Mouse (Mus musculus): Measurements from ENCODE around the gene Olfr974.
"Not testable (repeated sequence)": the region's sequence is repeated elsewhere in the genome, so short reads cannot be mapped to it uniquely, and the experiment has no call there.

Gene Olfr974

DNA sequence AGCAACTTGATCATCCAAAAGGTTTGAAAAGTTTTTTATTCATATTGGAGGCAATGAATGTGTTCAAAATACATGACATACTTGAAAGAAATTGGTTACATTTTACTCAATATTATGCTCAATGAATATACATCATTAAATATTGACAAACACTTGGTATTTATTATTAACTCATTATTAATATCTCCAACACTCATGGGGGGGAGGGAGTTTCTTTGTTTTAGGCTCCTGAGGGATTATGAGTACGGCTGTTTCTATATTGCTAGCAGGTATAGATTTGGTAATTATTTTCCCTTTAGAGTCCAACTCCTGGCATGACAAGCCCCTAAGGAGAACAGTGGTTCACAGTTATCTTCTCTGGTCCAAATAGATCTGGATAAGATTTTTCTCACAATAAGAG lies at the start of gene Olfr974:
Gene Olfr974, plus strand, starts transcription at position 301 of the 400 bp plus-strand sequence.
- CTCF ChIA-PET = no interaction called here

DNA sequence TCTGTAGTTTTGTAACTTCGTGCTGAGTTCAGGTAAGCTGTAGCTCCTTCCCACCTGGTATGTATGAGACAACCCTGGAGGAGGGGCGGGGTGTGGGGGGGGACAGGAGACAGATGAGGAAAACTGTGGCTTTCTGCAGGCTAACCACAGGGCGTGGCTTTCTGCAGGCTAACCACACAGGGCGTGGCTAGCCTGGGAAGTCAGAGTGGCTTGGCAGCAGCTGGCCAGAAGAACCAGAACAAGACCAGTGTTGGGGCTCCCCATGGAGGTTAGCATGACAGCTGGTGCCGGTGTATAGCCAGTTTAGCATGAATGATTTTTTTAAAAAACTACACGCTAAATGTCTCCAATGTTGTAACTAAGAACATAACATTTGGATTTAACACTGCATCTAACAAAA lies 32.2 kb upstream of the Olfr974 start:
- CTCF ChIA-PET = no interaction called here

DNA sequence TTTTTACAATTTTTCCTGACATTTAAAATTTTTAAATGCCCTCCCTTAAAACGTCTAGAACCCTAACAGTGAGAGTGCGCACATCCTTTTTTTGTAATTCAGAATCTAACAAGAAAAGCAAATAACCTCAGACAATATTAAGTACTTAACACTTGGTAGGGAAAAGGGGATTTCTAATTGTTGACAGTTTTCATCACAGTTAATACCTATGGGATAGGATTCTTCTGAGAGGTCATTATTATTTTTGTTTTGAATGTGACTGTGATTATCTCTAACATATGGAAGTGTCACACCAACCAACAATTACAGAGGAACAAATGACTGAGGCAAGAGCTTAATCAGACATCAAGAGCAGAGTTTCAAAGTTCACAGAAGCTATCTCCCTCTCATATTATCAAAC lies 30.3 kb upstream of the Olfr974 start, which contains the start of gene Olfr229:
Gene Olfr229, plus strand, starts transcription at position 301 of the 400 bp plus-strand sequence.
- CTCF ChIA-PET = no interaction called here

DNA sequence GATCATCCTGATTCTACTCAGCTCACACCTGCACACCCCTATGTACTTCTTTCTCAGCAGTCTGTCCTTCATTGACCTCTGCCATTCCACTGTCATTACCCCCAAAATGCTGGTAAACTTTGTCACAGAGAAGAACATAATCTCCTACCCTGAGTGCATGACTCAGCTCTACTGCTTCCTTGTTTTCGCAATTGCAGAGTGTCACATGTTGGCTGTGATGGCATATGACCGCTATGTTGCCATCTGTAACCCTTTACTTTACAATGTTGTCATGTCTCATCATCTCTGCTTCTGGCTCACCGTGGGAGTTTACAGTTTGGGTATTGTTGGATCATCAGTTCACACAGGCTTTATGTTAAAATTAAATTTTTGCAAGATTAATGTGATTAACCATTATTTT lies 27.4 kb upstream of the Olfr974 start:
- CTCF ChIA-PET = interaction anchor here (0.7 kb wide), 1 partner anchor 1868 kb away, joined by 4 read pairs; no protein-coding TSS in a partner anchor

DNA sequence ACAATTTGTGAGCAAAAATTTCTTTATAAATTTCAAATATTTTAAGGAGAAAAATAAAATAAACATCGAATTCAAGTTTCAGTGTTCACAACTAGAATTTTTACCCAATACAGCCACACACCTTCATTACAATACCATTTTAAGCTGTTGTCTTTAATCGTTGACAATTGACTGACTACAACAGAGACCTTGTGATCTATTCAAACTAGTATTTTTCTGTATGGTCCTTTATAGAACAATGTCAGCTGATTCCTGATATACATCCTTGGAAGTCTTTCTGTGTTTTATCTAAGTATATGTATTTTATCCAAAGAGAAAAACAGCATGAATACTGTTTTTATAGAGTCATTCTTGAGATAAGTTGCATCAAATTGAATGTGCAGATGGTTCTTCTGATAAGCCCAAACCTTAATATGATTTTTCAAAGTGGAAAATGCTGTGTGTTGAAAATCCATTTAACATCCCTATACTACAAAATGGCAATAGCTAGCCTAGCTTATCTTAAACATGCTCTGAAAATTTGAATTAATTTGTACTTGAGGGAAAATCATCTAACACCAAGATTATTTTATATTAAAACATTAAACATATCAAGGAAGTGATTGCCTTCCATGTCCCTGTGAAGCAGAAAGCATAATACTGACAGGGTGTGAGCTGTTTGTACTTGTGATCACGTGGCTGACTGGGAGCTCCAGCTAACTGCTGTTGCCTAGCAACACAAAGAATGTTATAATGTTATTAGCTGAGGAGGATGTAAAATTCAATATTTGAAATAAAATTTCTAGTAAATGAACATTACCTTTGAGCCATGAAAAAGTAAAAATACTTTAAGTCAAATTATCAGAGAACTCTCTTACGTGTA lies 9.1 kb upstream of the Olfr974 start:
- CTCF ChIA-PET = not testable (repeated sequence)

DNA sequence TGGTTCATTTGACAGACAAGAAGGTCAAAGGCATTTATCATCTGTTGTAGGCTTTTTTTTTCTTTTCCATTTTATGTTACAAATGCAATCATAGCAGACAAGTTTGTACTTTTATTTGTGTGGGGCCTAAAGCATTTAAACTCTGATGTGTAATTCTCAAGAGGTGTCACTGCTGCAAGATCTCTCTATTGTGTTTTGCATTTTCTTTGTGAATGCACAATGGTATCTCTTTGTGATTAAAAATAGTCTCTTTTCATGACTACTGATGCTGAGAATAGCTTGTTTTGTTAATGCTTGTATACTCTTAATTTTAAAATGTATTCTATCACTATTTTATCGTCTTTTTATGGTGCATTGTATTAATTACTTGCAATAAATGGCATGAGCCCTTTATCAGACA lies 8.5 kb upstream of the Olfr974 start:
- CTCF ChIA-PET = not testable (repeated sequence)

DNA sequence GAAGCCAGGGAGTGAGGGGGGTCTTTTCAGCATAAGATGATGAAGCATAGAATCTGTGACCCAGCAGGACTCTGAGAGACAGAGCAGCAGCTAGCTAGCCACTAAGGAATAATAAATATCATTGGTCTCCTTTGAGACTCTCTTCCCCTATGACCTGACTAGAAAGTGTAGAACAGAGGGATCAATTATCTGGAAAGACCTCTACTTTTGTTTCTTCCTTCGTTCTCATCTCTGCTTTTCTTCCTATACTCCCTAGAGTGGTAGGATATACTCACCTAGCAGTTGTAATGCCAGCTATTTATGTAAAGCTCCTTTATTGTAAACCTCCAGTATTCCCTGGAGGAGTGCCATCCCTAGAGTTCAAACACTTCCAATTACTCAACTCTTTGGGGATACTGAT lies 14.6 kb downstream of the Olfr974 start, which contains the start of gene Olfr975:
Gene Olfr975, minus strand, starts transcription at position 101 of the 400 bp plus-strand sequence.
- CTCF ChIA-PET = no interaction called here

DNA sequence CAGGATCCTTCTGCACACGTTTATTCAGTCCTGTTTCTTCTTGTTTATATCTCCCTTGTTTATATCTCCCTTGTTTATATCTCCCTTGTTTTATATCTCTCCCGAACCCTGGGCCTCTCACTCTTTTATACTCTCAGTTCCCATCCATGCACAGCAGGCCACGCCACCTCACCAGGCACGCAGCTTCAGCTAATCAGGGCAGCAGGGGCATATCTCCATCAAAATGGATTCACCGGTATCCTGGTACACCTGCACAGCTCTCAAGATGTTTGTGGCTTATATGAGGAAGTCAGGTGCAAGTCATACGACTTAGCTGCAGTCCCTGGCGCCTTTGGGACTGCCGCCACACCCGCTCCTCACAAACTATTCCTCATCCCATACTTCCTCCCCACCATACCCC lies 23.7 kb downstream of the Olfr974 start, which contains the start of gene Olfr976:
Gene Olfr976, minus strand, starts transcription at position 101 of the 400 bp plus-strand sequence.
- CTCF ChIA-PET = not testable (repeated sequence)

DNA sequence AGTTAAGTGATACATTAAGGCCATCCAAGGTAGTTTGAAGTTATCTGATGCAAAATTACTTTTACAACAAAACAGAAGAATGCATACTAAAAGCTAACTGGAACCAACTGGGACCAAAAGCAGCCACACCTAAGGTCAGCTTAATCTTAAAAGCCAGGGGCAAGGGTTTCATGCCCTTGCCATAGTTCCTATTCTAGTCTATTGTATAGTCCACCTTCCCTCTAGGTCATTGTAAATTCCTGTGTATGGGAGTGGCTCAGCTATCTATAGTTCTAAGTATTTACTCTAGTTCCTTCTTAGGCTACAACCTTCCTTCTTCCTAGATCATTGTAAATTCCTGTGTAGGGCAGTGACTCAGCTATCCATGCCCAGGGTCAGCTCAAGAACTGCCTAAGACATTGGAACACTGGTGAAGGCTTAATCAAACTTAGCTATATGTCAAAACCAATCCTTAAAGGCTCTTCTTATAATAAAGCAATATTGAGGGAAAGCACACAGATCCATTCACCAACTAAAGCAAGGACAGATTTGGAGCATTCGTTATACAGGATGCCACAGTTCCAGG lies 39.4 kb downstream of the Olfr974 start:
- CTCF ChIA-PET = not testable (repeated sequence)

DNA sequence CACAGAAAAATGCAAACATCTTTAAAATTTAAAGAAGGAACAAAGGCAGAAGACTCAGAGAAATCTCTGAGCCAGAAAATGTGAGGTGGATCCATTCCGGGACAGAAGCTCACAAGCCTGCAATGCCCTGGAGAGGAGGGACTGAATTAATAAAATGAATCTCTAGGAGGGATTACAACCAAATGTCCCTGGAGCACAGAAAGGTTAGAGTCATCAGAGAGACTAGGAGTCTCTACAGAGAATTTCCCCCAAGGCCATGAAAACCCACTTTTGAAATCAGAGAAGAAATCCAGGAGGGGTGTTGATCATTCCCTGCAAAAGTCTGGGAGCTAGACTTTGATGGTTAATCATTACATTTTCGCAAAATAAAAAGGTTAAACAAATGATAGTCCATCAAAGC lies 54.5 kb downstream of the Olfr974 start, which contains the start of gene Olfr978:
Gene Olfr978, plus strand, starts transcription at position 301 of the 400 bp plus-strand sequence.
- CTCF ChIA-PET = no interaction called here
